Mouse (Mus musculus): ENCODE measurements around the gene Erlec1.

Gene Erlec1

GRCm38 (mm10) chr11:30954279-30954725, at the start of gene Erlec1:
Erlec1 (minus strand) TSS chr11:30954335.
- DNase-seq = peak; percentile 86 to 88

- peak in 1 of 2 experiments; percentile 11 for DNase-seq
Observed at GRCm38 (mm10) chr11:31001169-31001908, 47.2 kb upstream of the Erlec1 start.

- DNase-seq = no peak
Observed at GRCm38 (mm10) chr11:31000028-31000427, 45.9 kb upstream of the Erlec1 start.

GRCm38 (mm10) chr11:30998704-30999103, 44.6 kb upstream of the Erlec1 start:
- DNase-seq = no peak

GRCm38 (mm10) chr11:30998199-30998598, 44.1 kb upstream of the Erlec1 start:
- no peak for DNase-seq

- DNase-seq = no peak
Observed at GRCm38 (mm10) chr11:30996670-30997069, 42.5 kb upstream of the Erlec1 start.

GRCm38 (mm10) chr11:30986625-30987017, 32.5 kb upstream of the Erlec1 start:
- DNase-seq = no peak

- DNase-seq = peak; percentile 84 to 88
Observed at GRCm38 (mm10) chr11:30985877-30986624, 31.9 kb upstream of the Erlec1 start, which contains the start of gene Chac2. Chac2 (minus strand) TSS chr11:30986350.

- DNase-seq = no peak
Observed at GRCm38 (mm10) chr11:30985237-30985636, 31.1 kb upstream of the Erlec1 start.

GRCm38 (mm10) chr11:30953469-30954154, 523 bp downstream of the Erlec1 start:
- DNase-seq = peak; percentile 34 to 46

GRCm38 (mm10) chr11:30952829-30953228, 1.3 kb downstream of the Erlec1 start:
- DNase-seq = no peak

- DNase-seq = no peak
Observed at GRCm38 (mm10) chr11:30943522-30943921, 10.6 kb downstream of the Erlec1 start.

GRCm38 (mm10) chr11:30928498-30928897, 25.6 kb downstream of the Erlec1 start:
- DNase-seq = no peak

- no peak for DNase-seq
Observed at GRCm38 (mm10) chr11:30928079-30928478, 26.1 kb downstream of the Erlec1 start.

- no peak for DNase-seq
Observed at GRCm38 (mm10) chr11:30923283-30923682, 30.9 kb downstream of the Erlec1 start.

- no peak for DNase-seq
Observed at GRCm38 (mm10) chr11:30920641-30921040, 33.5 kb downstream of the Erlec1 start.

- no peak for DNase-seq
Observed at GRCm38 (mm10) chr11:30912311-30912710, 41.8 kb downstream of the Erlec1 start.

- no peak for DNase-seq
Observed at GRCm38 (mm10) chr11:30899312-30899711, 54.8 kb downstream of the Erlec1 start.

- no peak for DNase-seq
Observed at GRCm38 (mm10) chr11:30896201-30896600, 57.9 kb downstream of the Erlec1 start.

- DNase-seq = no peak
Observed at GRCm38 (mm10) chr11:30888153-30888552, 66.0 kb downstream of the Erlec1 start.

- DNase-seq = peak; percentile 43 to 49
Observed at GRCm38 (mm10) chr11:30885171-30885871, 68.8 kb downstream of the Erlec1 start, which contains the start of the genes Gpr75 and Asb3. Gpr75 (plus strand) TSS chr11:30885358. Asb3 (plus strand) TSS chr11:30885416.

All from lung, adult 18-20 months (tissue).